Mouse (Mus musculus): ENCODE measurements around the gene Rpl7a.
"Not testable (repeated sequence)": the region's sequence is repeated elsewhere in the genome, so short reads cannot be mapped to it uniquely, and the experiment has no call there.

The Rpl7a gene

GRCm38 (mm10) chr2:26910124-26910993 lies at the start of gene Rpl7a, which contains the start of gene Med22:
Gene Rpl7a, plus strand, starts transcription at chr2:26910764.
Gene Med22, minus strand, starts transcription at chr2:26910677.
- in situ Hi-C loops (cut with MboI, MseI): no loop called here

- in situ Hi-C loops (cut with MboI, MseI): no loop called here
These were observed 47.7 kb upstream of the Rpl7a start for GRCm38 (mm10) chr2:26862856-26863255.

- in situ Hi-C loops (cut with MboI, MseI): no loop called here
These were observed 45.7 kb upstream of the Rpl7a start, which contains the start of gene Abo for GRCm38 (mm10) chr2:26864879-26865278. Gene Abo, minus strand, starts transcription at chr2:26864979.

- in situ Hi-C loops (cut with MboI, MseI): no loop called here
These were observed 39.9 kb upstream of the Rpl7a start for GRCm38 (mm10) chr2:26870666-26871065.

- in situ Hi-C loops (cut with MboI, MseI): no loop called here
These were observed 32.0 kb upstream of the Rpl7a start for GRCm38 (mm10) chr2:26878571-26878970.

- in situ Hi-C loops (cut with MboI, MseI): not testable (repeated sequence)
These were observed 25.0 kb upstream of the Rpl7a start for GRCm38 (mm10) chr2:26885541-26885940.

- in situ Hi-C loops (cut with MboI, MseI): not testable (repeated sequence)
These were observed 24.4 kb upstream of the Rpl7a start for GRCm38 (mm10) chr2:26886170-26886569.

- in situ Hi-C loops (cut with MboI, MseI): no loop called here
These were observed 14.7 kb upstream of the Rpl7a start for GRCm38 (mm10) chr2:26895898-26896297.

GRCm38 (mm10) chr2:26900731-26901130 lies 9.8 kb upstream of the Rpl7a start:
- in situ Hi-C loops (cut with MboI, MseI): loop anchor here (5.0 kb wide), 1 partner anchor 253 kb away; no protein-coding TSS in a partner anchor

GRCm38 (mm10) chr2:26901834-26902400 lies 8.6 kb upstream of the Rpl7a start:
- in situ Hi-C loops (cut with MboI, MseI): loop anchor here (5.0 kb wide), 1 partner anchor 255 kb away; no protein-coding TSS in a partner anchor

GRCm38 (mm10) chr2:26902467-26903220 lies 7.9 kb upstream of the Rpl7a start, which contains the start of gene Surf6:
Gene Surf6, minus strand, starts transcription at chr2:26902879.
- in situ Hi-C loops (cut with MboI, MseI): loop anchor here (5.0 kb wide), 1 partner anchor 255 kb away; no protein-coding TSS in a partner anchor

- in situ Hi-C loops (cut with MboI, MseI): loop anchor here (5.0 kb wide), 1 partner anchor 256 kb away; no protein-coding TSS in a partner anchor
These were observed 7.3 kb upstream of the Rpl7a start for GRCm38 (mm10) chr2:26903311-26903710.

GRCm38 (mm10) chr2:26905936-26906335 lies 4.6 kb upstream of the Rpl7a start:
- in situ Hi-C loops (cut with MboI, MseI): no loop called here

GRCm38 (mm10) chr2:26906431-26906830 lies 4.1 kb upstream of the Rpl7a start:
- in situ Hi-C loops (cut with MboI, MseI): no loop called here

GRCm38 (mm10) chr2:26907109-26907508 lies 3.5 kb upstream of the Rpl7a start:
- in situ Hi-C loops (cut with MboI, MseI): no loop called here

- in situ Hi-C loops (cut with MboI, MseI): no loop called here
These were observed 1.7 kb upstream of the Rpl7a start for GRCm38 (mm10) chr2:26908710-26909386.

- in situ Hi-C loops (cut with MboI, MseI): no loop called here
These were observed 1.2 kb upstream of the Rpl7a start for GRCm38 (mm10) chr2:26909387-26909784.

GRCm38 (mm10) chr2:26910994-26911765 lies 616 bp downstream of the Rpl7a start:
- in situ Hi-C loops (cut with MboI, MseI): no loop called here

- in situ Hi-C loops (cut with MboI, MseI): no loop called here
These were observed 1.7 kb downstream of the Rpl7a start for GRCm38 (mm10) chr2:26912253-26912770.

All from T-helper 2 cell (primary cell).